Mouse (Mus musculus): ENCODE measurements at regions not wholly inside any gene's neighbourhood (a gene's known extent, or its start where the extent isn't known, plus 50 kb on each side); places are given as distances from the start of the nearest gene placed in this dataset.

- TF ChIP-seq GATA1 (IDR thresholded peaks at IDR 0.05; ENCODE audit: low read length) (no peak), TAL1 (IDR thresholded peaks at IDR 0.05; ENCODE audit: low read length) (no peak)
Observed at GRCm38 (mm10) chr1:90406663-90407062, 196.1 kb upstream of the Cops8 start.

All from erythroblast, embryonic 14.5 days (primary cell).